Mouse (Mus musculus) forebrain, embryonic 10.5 days (tissue): ENCODE results near the gene Etv6. TPM values are rescaled to one million over a fixed set of nuclear protein-coding genes. Genes with fewer than 3 reads are reported as not detected.

Experiments used
- DNase-seq: peaks from one replicate; pipeline ENCODE4 v3.0.0-alpha.2; 2017; ENCODE audit warnings: low spot score; ENCODE audit errors: extremely low spot score
- H3K27ac ChIP-seq: fragments of 300-500 bp; sonication (generic); 2 replicates; pipeline ENCODE4 v1.5.1; 2016; ENCODE audit warnings: mild to moderate bottlenecking
- H3K27me3 ChIP-seq: fragments of 300-500 bp; sonication (generic); 2 replicates; pipeline ENCODE4 v1.6.1; 2016; ENCODE audit warnings: mild to moderate bottlenecking; ENCODE audit not compliant: poor library complexity, severe bottlenecking
- H3K36me3 ChIP-seq: fragments of 300-500 bp; sonication (generic); replicated peaks from 2 replicates; pipeline ENCODE4 v1.6.1; 2016; ENCODE audit warnings: mild to moderate bottlenecking, moderate library complexity
- H3K4me1 ChIP-seq: fragments of 300-500 bp; sonication (generic); 2 replicates; pipeline ENCODE4 v1.6.1; 2016
- H3K4me3 ChIP-seq: fragments of 300-500 bp; sonication (generic); 2 replicates; pipeline ENCODE4 v1.5.1; 2016; ENCODE audit warnings: mild to moderate bottlenecking, moderate library complexity
- H3K9me3 ChIP-seq: fragments of 300-500 bp; sonication (generic); 2 replicates; pipeline ENCODE4 v1.6.1; 2016; ENCODE audit warnings: mild to moderate bottlenecking, moderate library complexity
- WGBS: fragments of 180-500 bp; shearing (Covaris S2); methylation state at CpG from one replicate; pipeline ENCODE4 v1.1.7; 2016; 5-methylcytosine and 5-hydroxymethylcytosine counted together
- polyA plus RNA-seq: library from polyadenylated mRNA; unstranded; fragments of >200 nt; fragmentation: Nextera tagmentation; extraction: Ambion mirVana; gene quantifications from 2 replicates; pipeline ENCODE4 v1.2.1, GENCODE M21; 2016

The Etv6 gene
- polyA plus RNA-seq, 1 experiment from 2014 or later, result 16.2 TPM

GRCm38 (mm10) chr6:134142700-134143099 is 107.2 kb downstream of the Etv6 start:
- Histone ChIP-seq H3K4me3 (no peak overlapping the region), H3K36me3 (peaks cover 15% of the 10 kb centered on the region), H3K27ac (no peak overlapping the region), H3K4me1 (peaks cover 25% of the 10 kb centered on the region), H3K9me3 (no peaks in the 10 kb centered on the region), H3K27me3 (no peaks in the 10 kb centered on the region)
- DNase-seq, result no peak
- 96% methylated on average over 11 of the region's 11 CpGs for WGBS

GRCm38 (mm10) chr6:134143649-134144097 is 108.2 kb downstream of the Etv6 start:
- H3K9me3 ChIP-seq, result no peaks in the 10 kb centered on the region
- H3K27me3 ChIP-seq, result no peaks in the 10 kb centered on the region
- peaks cover 7% of the 10 kb centered on the region for H3K36me3 ChIP-seq
- H3K4me3 ChIP-seq, result no peak overlapping the region
- H3K27ac ChIP-seq, result no peak overlapping the region
- 87% methylated on average over 3 of the region's 3 CpGs for WGBS
- no peak for DNase-seq
- peaks cover 35% of the 10 kb centered on the region for H3K4me1 ChIP-seq

GRCm38 (mm10) chr6:134144231-134145130 is 109.0 kb downstream of the Etv6 start:
- no peak for DNase-seq
- H3K9me3 ChIP-seq, result no peaks in the 10 kb centered on the region
- no peak overlapping the region for H3K27ac ChIP-seq
- H3K36me3 ChIP-seq, result peaks cover 7% of the 10 kb centered on the region
- H3K4me3 ChIP-seq, result no peak overlapping the region
- H3K4me1 ChIP-seq, result peaks cover 43% of the 10 kb centered on the region
- 86% methylated on average over 15 of the region's 15 CpGs for WGBS
- H3K27me3 ChIP-seq, result no peaks in the 10 kb centered on the region

GRCm38 (mm10) chr6:134147596-134148442 is 112.3 kb downstream of the Etv6 start:
- Histone ChIP-seq H3K27ac (peak overlapping the region; percentile 54), H3K4me1 (peaks cover 52% of the 10 kb centered on the region), H3K9me3 (no peaks in the 10 kb centered on the region), H3K27me3 (no peaks in the 10 kb centered on the region), H3K4me3 (no peak overlapping the region), H3K36me3 (peaks cover 7% of the 10 kb centered on the region)
- WGBS, result 74% methylated on average over 22 of the region's 22 CpGs
- no peak for DNase-seq

GRCm38 (mm10) chr6:134148443-134148942 is 113.0 kb downstream of the Etv6 start:
- Histone ChIP-seq H3K27me3 (no peaks in the 10 kb centered on the region), H3K4me1 (peaks cover 46% of the 10 kb centered on the region), H3K9me3 (no peaks in the 10 kb centered on the region), H3K4me3 (no peak overlapping the region), H3K27ac (peak overlapping the region; percentile 58), H3K36me3 (peaks cover 7% of the 10 kb centered on the region)
- WGBS, result 66% methylated on average over 7 of the region's 7 CpGs
- no peak for DNase-seq

GRCm38 (mm10) chr6:134149606-134150005 is 114.1 kb downstream of the Etv6 start:
- no peaks in the 10 kb centered on the region for H3K27me3 ChIP-seq
- H3K9me3 ChIP-seq, result no peaks in the 10 kb centered on the region
- DNase-seq, result no peak
- H3K4me1 ChIP-seq, result peaks cover 43% of the 10 kb centered on the region
- H3K36me3 ChIP-seq, result peaks cover 7% of the 10 kb centered on the region
- no peak overlapping the region for H3K27ac ChIP-seq
- WGBS, result 95% methylated on average over 7 of the region's 7 CpGs
- H3K4me3 ChIP-seq, result no peak overlapping the region

- H3K4me1 ChIP-seq, result peaks cover 56% of the 10 kb centered on the region
These were observed 115.7 kb downstream of the Etv6 start for GRCm38 (mm10) chr6:134151022-134151680.

GRCm38 (mm10) chr6:134151853-134152505 is 116.5 kb downstream of the Etv6 start:
- H3K27me3 ChIP-seq, result no peaks in the 10 kb centered on the region
- DNase-seq, result no peak
- 76% methylated on average over 9 of the region's 9 CpGs for WGBS
- 0 out of 2 replicates have a peak overlapping the region, but pooled peaks have one; percentile 17 for H3K27ac ChIP-seq
- no peaks in the 10 kb centered on the region for H3K9me3 ChIP-seq
- H3K4me3 ChIP-seq, result no peak overlapping the region
- peaks cover 10% of the 10 kb centered on the region for H3K36me3 ChIP-seq
- peaks cover 64% of the 10 kb centered on the region for H3K4me1 ChIP-seq

More at GRCm38 (mm10) chr6:134151022-134151680, 115.7 kb downstream of the Etv6 start:
- Histone ChIP-seq H3K9me3 (no peaks in the 10 kb centered on the region), H3K27me3 (no peaks in the 10 kb centered on the region), H3K36me3 (peaks cover 5% of the 10 kb centered on the region; the same call in 1 of the 2 replicates), H3K27ac (no peak overlapping the region), H3K4me3 (no peak overlapping the region)
- no peak for DNase-seq
- 84% methylated on average over 15 of the region's 15 CpGs for WGBS

GRCm38 (mm10) chr6:134152539-134152938 is 117.0 kb downstream of the Etv6 start:
- H3K4me1 ChIP-seq, result peaks cover 65% of the 10 kb centered on the region
- H3K36me3 ChIP-seq, result peaks cover 7% of the 10 kb centered on the region
- H3K4me3 ChIP-seq, result no peak overlapping the region
- DNase-seq, result no peak
- H3K27ac ChIP-seq, result no peak overlapping the region
- WGBS, result 83% methylated on average over 6 of the region's 6 CpGs
- H3K9me3 ChIP-seq, result no peaks in the 10 kb centered on the region
- no peaks in the 10 kb centered on the region for H3K27me3 ChIP-seq

- H3K36me3 ChIP-seq, result peaks cover 6% of the 10 kb centered on the region
- H3K4me3 ChIP-seq, result no peak overlapping the region
- H3K27ac ChIP-seq, result no peak overlapping the region
- H3K27me3 ChIP-seq, result no peaks in the 10 kb centered on the region
- WGBS, result 94% methylated on average over 8 of the region's 8 CpGs
- H3K4me1 ChIP-seq, result peaks cover 47% of the 10 kb centered on the region
- DNase-seq, result no peak
- no peaks in the 10 kb centered on the region for H3K9me3 ChIP-seq
These were observed 119.2 kb downstream of the Etv6 start for GRCm38 (mm10) chr6:134154746-134155145.

- WGBS, result 36% methylated on average over 8 of the region's 8 CpGs
- Histone ChIP-seq H3K36me3 (peaks cover 9% of the 10 kb centered on the region), H3K4me1 (peaks cover 39% of the 10 kb centered on the region), H3K27me3 (no peaks in the 10 kb centered on the region), H3K27ac (peak overlapping the region; percentile 31; the same call in 1 of the 2 replicates), H3K4me3 (no peak overlapping the region), H3K9me3 (no peaks in the 10 kb centered on the region)
- DNase-seq, result no peak
These were observed 120.6 kb downstream of the Etv6 start for GRCm38 (mm10) chr6:134155900-134156623.
